Mouse (Mus musculus) MEL (cell line): ENCODE data around the gene Dcaf17. TPM values are rescaled to one million over a fixed set of nuclear protein-coding genes. Genes with fewer than 3 reads are reported as not detected.

ENCODE experiments used
- DNase-seq: peaks from one replicate; pipeline ENCODE4 v3.0.0; 2011; ENCODE audit warnings: low read depth, low spot score
- H3K27ac ChIP-seq: 2 replicates; pipeline ENCODE4 v1.5.1; 2012; ENCODE audit warnings: low read depth, mild to moderate bottlenecking, control low read depth, low read length, moderate library complexity; ENCODE audit not compliant: control insufficient read depth
- H3K27me3 ChIP-seq, 2 experiments: fragments of 150-350 bp in 1 of 2; sonication (generic) in 1 of 2; 2 replicates each; pipeline ENCODE4 v1.6.1; 2012; ENCODE audit warnings: low read length in 2 of 2, mild to moderate bottlenecking in 2 of 2, improper control_type of control experiment in 1 of 2, moderate library complexity in 1 of 2; ENCODE audit not compliant: insufficient read depth in 2 of 2, control insufficient read depth in 1 of 2
- H3K36me3 ChIP-seq, 2 experiments: 2 replicates each; pipeline ENCODE4 v1.6.1; 2012 to 2014; ENCODE audit warnings: low read length in 2 of 2, improper control_type of control experiment in 1 of 2, inconsistent platforms in 1 of 2, mild to moderate bottlenecking in 1 of 2; ENCODE audit not compliant: insufficient read depth in 2 of 2, control insufficient read depth in 1 of 2
- H3K4me1 ChIP-seq, 2 experiments: fragments of 150-350 bp in 1 of 2; sonication (generic) in 1 of 2; 2 replicates each; pipeline ENCODE4 v1.6.1; 2012; ENCODE audit warnings: low read length in 2 of 2, improper control_type of control experiment in 1 of 2, mild to moderate bottlenecking in 1 of 2; ENCODE audit not compliant: insufficient read depth in 2 of 2, control insufficient read depth in 1 of 2
- H3K4me3 ChIP-seq, 2 experiments: fragments of 150-350 bp in 1 of 2; sonication (generic) in 1 of 2; 2 replicates each; pipeline ENCODE4 v1.5.1; 2012; ENCODE audit warnings: low read depth in 2 of 2, low read length in 2 of 2, mild to moderate bottlenecking in 2 of 2, moderate library complexity in 2 of 2, control low read depth in 1 of 2, improper control_type of control experiment in 1 of 2; ENCODE audit not compliant: control insufficient read depth in 1 of 2, insufficient read depth in 1 of 2
- H3K79me2 ChIP-seq: 2 replicates; pipeline ENCODE4 v1.6.1; 2012; ENCODE audit warnings: mild to moderate bottlenecking, low read length, moderate library complexity; ENCODE audit not compliant: control insufficient read depth, poor library complexity, insufficient read depth
- H3K9ac ChIP-seq: 2 replicates; pipeline ENCODE4 v1.6.1; 2012; ENCODE audit warnings: low read depth, mild to moderate bottlenecking, control low read depth, low read length, moderate library complexity; ENCODE audit not compliant: control insufficient read depth, poor library complexity, severe bottlenecking
- H3K9me3 ChIP-seq: fragments of 150-350 bp; sonication (generic); replicated peaks from 2 replicates; pipeline ENCODE4 v1.6.1; 2012; ENCODE audit warnings: mild to moderate bottlenecking, low read length, improper control_type of control experiment, moderate library complexity; ENCODE audit not compliant: insufficient read depth
- BHLHE40 ChIP-seq: IDR thresholded peaks from 2 replicates; pipeline ENCODE4 v1.6.1; 2012; ENCODE audit warnings: low read depth, mild to moderate bottlenecking, inconsistent platforms, low read length, improper control_type of control experiment, borderline replicate concordance
- CHD1 ChIP-seq: IDR thresholded peaks from 2 replicates; pipeline ENCODE4 v1.6.1; 2012; ENCODE audit warnings: low read depth, mild to moderate bottlenecking, inconsistent platforms, low read length, improper control_type of control experiment
- CHD2 ChIP-seq: IDR thresholded peaks from 2 replicates; pipeline ENCODE4 v1.6.1; 2011; ENCODE audit warnings: low read length, improper control_type of control experiment
- CTCF ChIP-seq, 3 experiments: IDR thresholded peaks in 2 of 3; conservative IDR thresholded peaks in 1 of 3; 2 replicates each; pipeline ENCODE4 v1.5.1; 2011 to 2012; ENCODE audit warnings: low read length in 3 of 3, low read depth in 2 of 3, mild to moderate bottlenecking in 2 of 3, improper control_type of control experiment in 1 of 3, inconsistent platforms in 1 of 3, mixed read lengths in 1 of 3, moderate library complexity in 1 of 3; ENCODE audit not compliant: control insufficient read depth in 1 of 3, insufficient read depth in 1 of 3, poor library complexity in 1 of 3, severe bottlenecking in 1 of 3
- E2F4 ChIP-seq: IDR thresholded peaks from 2 replicates; pipeline ENCODE4 v1.6.1; 2011; ENCODE audit warnings: low read depth, low read length, improper control_type of control experiment, borderline replicate concordance
- ELF1 ChIP-seq: IDR thresholded peaks from 2 replicates; pipeline ENCODE4 v1.6.1; 2014; ENCODE audit warnings: low read depth, mild to moderate bottlenecking, inconsistent platforms, low read length, improper control_type of control experiment, moderate library complexity
- EP300 ChIP-seq, 2 experiments: IDR thresholded peaks; 2 replicates each; pipeline ENCODE4 v1.6.1; 2011; ENCODE audit warnings: improper control_type of control experiment in 2 of 2, low read length in 2 of 2, low read depth in 1 of 2, mild to moderate bottlenecking in 1 of 2
- ETS1 ChIP-seq: IDR thresholded peaks from 2 replicates; pipeline ENCODE4 v1.6.1; 2012; ENCODE audit warnings: low read depth, mild to moderate bottlenecking, inconsistent platforms, low read length, improper control_type of control experiment, moderate library complexity
- GABPA ChIP-seq: IDR thresholded peaks from 2 replicates; pipeline ENCODE4 v1.6.1; 2012; ENCODE audit warnings: low read depth, mild to moderate bottlenecking, inconsistent platforms, low read length, improper control_type of control experiment, moderate library complexity
- HCFC1 ChIP-seq: IDR thresholded peaks from 2 replicates; pipeline ENCODE4 v1.6.1; 2012; ENCODE audit warnings: low read depth, mild to moderate bottlenecking, inconsistent platforms, low read length, improper control_type of control experiment, moderate library complexity
- MAX ChIP-seq: IDR thresholded peaks from 2 replicates; pipeline ENCODE4 v1.6.1; 2011; ENCODE audit warnings: low read length, improper control_type of control experiment
- MAZ ChIP-seq: IDR thresholded peaks from 2 replicates; pipeline ENCODE4 v1.6.1; 2012; ENCODE audit warnings: low read depth, mild to moderate bottlenecking, inconsistent platforms, low read length, improper control_type of control experiment
- MEF2A ChIP-seq: IDR thresholded peaks from 2 replicates; pipeline ENCODE4 v1.6.1; 2014; ENCODE audit warnings: low read depth, mild to moderate bottlenecking, inconsistent platforms, low read length, improper control_type of control experiment; ENCODE audit not compliant: poor library complexity, insufficient replicate concordance, severe bottlenecking; ENCODE audit errors: extremely low read depth
- MYB ChIP-seq: IDR thresholded peaks from 2 replicates; pipeline ENCODE4 v1.6.1; 2011; ENCODE audit warnings: mild to moderate bottlenecking, low read depth, low read length, improper control_type of control experiment
- NRF1 ChIP-seq: IDR thresholded peaks from 2 replicates; pipeline ENCODE4 v1.6.1; 2014; ENCODE audit warnings: low read depth, mild to moderate bottlenecking, inconsistent platforms, low read length, improper control_type of control experiment, moderate library complexity; ENCODE audit not compliant: poor library complexity, insufficient read depth, severe bottlenecking
- POLR2AphosphoS2 ChIP-seq: IDR thresholded peaks from 2 replicates; pipeline ENCODE4 v1.6.1; 2011; ENCODE audit warnings: low read length, improper control_type of control experiment
- POLR2AphosphoS5 ChIP-seq: IDR thresholded peaks from 2 replicates; pipeline ENCODE4 v1.6.1; 2012; ENCODE audit warnings: low read depth, borderline replicate concordance, mild to moderate bottlenecking, inconsistent platforms, low read length, moderate library complexity, mixed read lengths
- RAD21 ChIP-seq: IDR thresholded peaks from 2 replicates; pipeline ENCODE4 v1.6.1; 2011; ENCODE audit warnings: mild to moderate bottlenecking, low read depth, low read length, improper control_type of control experiment
- RCOR1 ChIP-seq: IDR thresholded peaks from 2 replicates; pipeline ENCODE4 v1.6.1; 2012; ENCODE audit warnings: low read depth, mild to moderate bottlenecking, inconsistent platforms, low read length, improper control_type of control experiment
- TAL1 ChIP-seq: IDR thresholded peaks from 2 replicates; pipeline ENCODE4 v1.6.1; 2012; ENCODE audit warnings: mild to moderate bottlenecking, inconsistent platforms, low read length, moderate library complexity, mixed read lengths
- TCF12 ChIP-seq: IDR thresholded peaks from 2 replicates; pipeline ENCODE4 v1.6.1; 2014; ENCODE audit warnings: low read depth, mild to moderate bottlenecking, inconsistent platforms, low read length, improper control_type of control experiment, moderate library complexity
- UBTF ChIP-seq: IDR thresholded peaks from 2 replicates; pipeline ENCODE4 v1.6.1; 2012; ENCODE audit warnings: low read depth, mild to moderate bottlenecking, inconsistent platforms, low read length, improper control_type of control experiment, moderate library complexity, borderline replicate concordance; ENCODE audit not compliant: insufficient read depth
- USF1 ChIP-seq: IDR thresholded peaks from 2 replicates; pipeline ENCODE4 v1.6.1; 2014; ENCODE audit warnings: low read depth, mild to moderate bottlenecking, inconsistent platforms, low read length, improper control_type of control experiment, moderate library complexity
- USF2 ChIP-seq, 2 experiments: IDR thresholded peaks; 2 replicates each; pipeline ENCODE4 v1.6.1; 2011 to 2012; ENCODE audit warnings: improper control_type of control experiment in 2 of 2, low read length in 2 of 2, borderline replicate concordance in 1 of 2, inconsistent platforms in 1 of 2, low read depth in 1 of 2, mild to moderate bottlenecking in 1 of 2; ENCODE audit not compliant: insufficient read depth in 1 of 2
- ZKSCAN1 ChIP-seq: IDR thresholded peaks from 2 replicates; pipeline ENCODE4 v1.6.1; 2012; ENCODE audit warnings: low read depth, mild to moderate bottlenecking, inconsistent platforms, low read length, improper control_type of control experiment, moderate library complexity
- ZMIZ1 ChIP-seq: IDR thresholded peaks from 2 replicates; pipeline ENCODE4 v1.6.1; 2012; ENCODE audit warnings: low read depth, mild to moderate bottlenecking, inconsistent platforms, low read length, improper control_type of control experiment, moderate library complexity
- ZNF384 ChIP-seq: IDR thresholded peaks from 2 replicates; pipeline ENCODE4 v1.6.1; 2012; ENCODE audit warnings: low read depth, mild to moderate bottlenecking, inconsistent platforms, low read length, improper control_type of control experiment
- polyA plus RNA-seq, 2 experiments: library from polyadenylated mRNA; stranded (reverse) in 1 of 2; unstranded in 1 of 2; fragments of >175 nt in 1 of 2; fragments of >200 nt in 1 of 2; gene quantifications; 2 replicates each; pipeline versions ENCODE4 v1.2.1 to v1.2.4; 2012; ENCODE audit warnings: low replicate concordance in 2 of 2, low read depth in 1 of 2; ENCODE audit not compliant: insufficient read length in 2 of 2, insufficient read depth in 1 of 2, missing spikeins in 1 of 2
- total RNA-seq: library from RNA; depleted of rRNA; stranded (reverse); fragments of 300-350 nt; gene quantifications from 2 replicates; pipeline ENCODE4 v1.2.3, GENCODE M21; 2012

The Dcaf17 gene
- total and polyA plus RNA-seq, 3 experiments, result 15.1 to 16.3 TPM; not detected in 1

DNA sequence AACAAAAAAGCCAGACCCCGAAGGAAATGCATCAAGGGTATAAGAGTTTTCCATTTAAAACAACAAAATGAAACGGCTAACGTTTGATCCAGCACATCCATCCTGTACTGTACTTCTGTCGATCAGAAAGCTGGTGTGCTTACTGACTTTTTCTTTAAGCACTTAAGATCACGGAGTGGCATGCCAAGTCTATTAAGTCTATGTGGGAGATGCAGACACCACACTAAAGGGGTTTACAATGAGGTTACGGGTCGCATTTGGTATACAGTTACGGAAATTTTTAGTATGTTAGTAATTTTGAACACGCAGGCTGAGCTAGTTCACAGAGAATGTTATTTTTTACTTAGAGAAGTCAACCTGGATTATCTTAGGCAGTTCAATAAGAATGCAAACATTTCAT is 412 bp upstream of the Dcaf17 start:
- H3K9me3 ChIP-seq, result no peaks in the 10 kb centered on the region
- peaks cover 39% of the 10 kb centered on the region for H3K79me2 ChIP-seq
- peak; percentile 59 for DNase-seq
- H3K9ac ChIP-seq, result peak overlapping the region; percentile 99
- H3K36me3 ChIP-seq, result peaks cover 0 to 8% of the 10 kb centered on the region in 2 experiments; a peak in 2 of 4 replicates
- H3K4me3 ChIP-seq, result peak overlapping the region; percentile 86 to 100
- TF ChIP-seq BHLHE40, result no peak
- TF ChIP-seq CTCF (IDR thresholded peaks at IDR 0.05 in 2 of 3, conservative IDR thresholded peaks at IDR 0.05 in 1 of 3; ENCODE audit: control insufficient read depth in 1 of 3, insufficient read depth in 1 of 3, low read depth in 2 of 3, low read length in 3 of 3, poor library complexity in 1 of 3, severe bottlenecking in 1 of 3), result no peak
- TF ChIP-seq ETS1, result no peak
- no peak for TF ChIP-seq MAZ
- TF ChIP-seq TCF12, result no peak
- no peak for TF ChIP-seq ZKSCAN1
- no peak for TF ChIP-seq MEF2A
- no peak for TF ChIP-seq EP300 (IDR thresholded peaks at IDR 0.05; ENCODE audit: low read depth in 1 of 2, low read length in 2 of 2)
- no peak for TF ChIP-seq UBTF
- TF ChIP-seq MYB, result no peak
- TF ChIP-seq E2F4, result no peak
- no peak for TF ChIP-seq MAX
- TF ChIP-seq USF2 (IDR thresholded peaks at IDR 0.05; ENCODE audit: borderline replicate concordance in 1 of 2, insufficient read depth in 1 of 2, low read depth in 1 of 2, low read length in 2 of 2), result no peak
- no peak for TF ChIP-seq ELF1
- TF ChIP-seq HCFC1, result no peak
- no peak for TF ChIP-seq POLR2AphosphoS5
- TF ChIP-seq, all 39 proteins: peak for 0
- Histone ChIP-seq H3K27me3 (no peaks in the 10 kb centered on the region), H3K4me1 (peaks cover 0 to 9% of the 10 kb centered on the region in 2 experiments; a peak in 2 of 4 replicates), H3K27ac (peak overlapping the region; percentile 35)

DNA sequence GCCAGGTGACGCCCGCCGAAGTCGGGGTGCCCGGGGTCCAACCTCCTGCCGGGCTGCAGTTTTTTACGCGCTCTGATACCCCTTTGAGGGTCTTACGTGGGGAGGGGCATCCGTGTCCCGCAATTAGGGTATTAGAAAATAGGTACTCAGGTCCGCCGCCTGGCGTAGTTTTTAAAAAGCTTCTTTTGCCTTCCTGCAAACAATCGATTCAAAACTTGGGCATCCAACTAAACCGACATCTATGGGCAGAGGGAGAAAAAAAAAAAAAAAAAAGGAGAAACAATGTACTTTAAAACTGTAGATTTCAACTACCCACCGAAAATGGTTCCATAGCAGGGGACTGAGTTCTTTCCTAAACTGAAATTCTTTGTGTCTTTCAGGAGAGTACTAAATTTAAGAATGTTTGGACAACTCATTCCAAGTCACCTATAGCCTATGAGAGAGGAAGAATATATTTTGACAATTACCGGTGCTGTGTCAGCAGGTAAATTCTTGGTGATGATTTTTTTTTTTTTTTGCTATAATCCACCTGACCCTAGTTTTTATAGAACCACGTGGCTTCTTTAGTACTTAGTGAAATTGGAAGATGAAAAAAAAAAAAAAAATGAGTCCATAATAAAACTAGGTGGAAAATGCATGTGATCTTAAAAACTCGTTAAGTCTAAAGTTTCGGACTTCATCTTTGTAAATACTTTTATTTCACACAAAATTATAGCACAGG is 1.1 kb downstream of the Dcaf17 start:
- H3K27ac ChIP-seq, result peak overlapping the region; percentile 96
- peaks cover 2 to 8% of the 10 kb centered on the region in 2 experiments; a peak in 3 of 4 replicates for H3K36me3 ChIP-seq
- no peak for DNase-seq
- H3K27me3 ChIP-seq, result no peaks in the 10 kb centered on the region
- H3K79me2 ChIP-seq, result peaks cover 29% of the 10 kb centered on the region
- H3K9me3 ChIP-seq, result no peaks in the 10 kb centered on the region
- H3K4me3 ChIP-seq, result peak overlapping the region; percentile 85 to 96
- H3K4me1 ChIP-seq, result peaks cover 0 to 9% of the 10 kb centered on the region in 2 experiments; a peak in 2 of 4 replicates
- peak overlapping the region; percentile 99 for H3K9ac ChIP-seq
- TF ChIP-seq HCFC1, result no peak
- no peak for TF ChIP-seq TAL1
- TF ChIP-seq TCF12, result no peak
- TF ChIP-seq UBTF, result no peak
- no peak for TF ChIP-seq POLR2AphosphoS2
- no peak for TF ChIP-seq RCOR1
- no peak for TF ChIP-seq POLR2AphosphoS5
- TF ChIP-seq MYB, result no peak
- no peak for TF ChIP-seq MAZ
- TF ChIP-seq GABPA, result no peak
- TF ChIP-seq CHD1, result no peak
- no peak for TF ChIP-seq USF1
- TF ChIP-seq RAD21, result no peak; the same call in 1 of the 2 replicates
- TF ChIP-seq ELF1, result no peak
- TF ChIP-seq ZMIZ1, result no peak
- TF ChIP-seq ZNF384, result peak; percentile 83
- TF ChIP-seq NRF1, result no peak
- no peak for TF ChIP-seq E2F4
- TF ChIP-seq CHD2, result no peak
- no peak for TF ChIP-seq ETS1
